Mouse (Mus musculus) erythroblast, embryonic 14.5 days (primary cell): ENCODE results near the gene Misp. TPM values are rescaled to one million over a fixed set of nuclear protein-coding genes. Genes with fewer than 3 reads are reported as not detected.

Source experiments
- H3K27me3 ChIP-seq: 2 replicates; pipeline ENCODE4 v1.6.1; 2012; ENCODE audit warnings: inconsistent platforms; ENCODE audit not compliant: control insufficient read depth
- H3K36me3 ChIP-seq: 2 replicates; pipeline ENCODE4 v1.6.1; 2012; ENCODE audit warnings: mild to moderate bottlenecking, inconsistent platforms; ENCODE audit not compliant: control insufficient read depth
- H3K4me1 ChIP-seq: 2 replicates; pipeline ENCODE4 v1.6.1; 2012; ENCODE audit warnings: inconsistent platforms; ENCODE audit not compliant: control insufficient read depth
- H3K4me3 ChIP-seq: replicated peaks from 2 replicates; pipeline ENCODE3; 2012; ENCODE audit warnings: moderate library complexity, mild to moderate bottlenecking, inconsistent platforms
- H3K9me3 ChIP-seq: 2 replicates; pipeline ENCODE4 v1.6.1; 2012; ENCODE audit warnings: low read length, inconsistent platforms, mixed read lengths; ENCODE audit not compliant: control insufficient read depth
- GATA1 ChIP-seq: IDR thresholded peaks from 2 replicates; pipeline ENCODE4 v1.6.1; 2012; ENCODE audit warnings: low read length, inconsistent platforms, mixed read lengths
- TAL1 ChIP-seq: IDR thresholded peaks from 3 replicates; pipeline ENCODE4 v1.6.1; 2012; ENCODE audit warnings: low read length, inconsistent platforms, mixed read lengths
- polyA plus RNA-seq: library from polyadenylated mRNA; stranded (reverse); fragments of >175 nt; gene quantifications from 2 replicates; pipeline ENCODE4 v1.2.3, GENCODE M21; 2012

Misp gene
- polyA plus RNA-seq, 1 experiment: not detected

DNA sequence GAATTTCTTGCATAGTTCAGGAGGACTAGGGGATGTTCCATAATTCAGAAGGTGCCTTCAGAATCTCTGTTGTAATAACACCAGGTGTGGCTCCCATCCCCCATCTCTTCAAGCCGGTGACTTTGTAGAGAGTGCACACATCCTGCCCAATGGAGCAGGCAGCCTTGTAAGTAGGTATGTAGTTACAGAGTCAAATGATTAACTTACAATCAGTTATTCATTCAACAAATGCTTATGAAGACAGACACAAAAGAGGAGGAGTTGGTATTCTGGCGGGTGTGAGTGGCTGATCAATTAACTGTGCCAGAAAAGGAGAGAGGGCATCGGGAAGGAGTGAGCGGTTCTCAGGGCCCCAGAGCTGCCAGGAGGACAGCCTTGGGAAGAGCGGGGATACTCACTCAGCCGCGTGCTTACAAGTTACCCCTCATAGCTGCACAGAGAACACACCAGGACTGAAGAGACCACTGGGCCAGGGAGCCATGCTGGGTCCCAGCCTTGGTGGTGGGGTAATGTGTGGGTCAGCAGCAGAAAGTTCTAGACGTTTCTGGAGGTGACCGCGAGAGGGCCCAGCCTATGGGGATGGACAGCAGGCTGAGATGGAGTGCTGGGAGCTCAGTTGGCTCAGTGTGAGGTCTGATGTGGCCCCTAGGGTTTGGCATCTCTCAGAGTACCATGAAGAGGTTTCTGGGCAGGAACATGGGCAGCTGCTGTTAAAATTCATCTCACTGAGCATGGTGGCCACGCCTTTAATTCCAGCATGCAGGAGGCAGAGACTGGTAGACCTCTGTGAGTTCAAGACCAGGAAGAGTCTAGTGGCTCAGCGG lies 4.9 kb upstream of the Misp start:
- no peak overlapping the region for H3K4me3 ChIP-seq
- peaks cover 12% of the 10 kb centered on the region for H3K4me1 ChIP-seq
- H3K27me3 ChIP-seq: no peaks in the 10 kb centered on the region
- H3K9me3 ChIP-seq: no peaks in the 10 kb centered on the region
- no peaks in the 10 kb centered on the region for H3K36me3 ChIP-seq
- TF ChIP-seq GATA1 (no peak), TAL1 (no peak)

DNA sequence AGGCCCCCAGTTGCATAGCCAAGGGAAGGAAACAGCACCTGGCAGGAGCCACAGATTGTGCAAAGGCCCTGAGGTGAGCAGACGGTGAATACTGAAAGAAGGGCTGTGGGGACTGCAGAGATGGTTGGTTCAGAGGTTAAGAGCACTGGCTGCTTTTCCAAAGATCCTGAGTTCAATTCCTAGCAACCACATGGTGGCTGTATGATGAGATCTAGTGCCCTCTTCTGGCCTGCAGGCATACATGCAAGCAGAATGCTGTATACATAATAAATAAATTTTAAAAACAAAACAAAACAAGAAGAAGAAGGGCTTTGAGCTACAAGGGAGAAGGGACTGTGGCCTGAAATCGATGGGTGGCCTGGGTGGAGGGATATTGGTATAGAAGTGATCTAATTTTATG lies 3.7 kb upstream of the Misp start:
- H3K36me3 ChIP-seq: no peaks in the 10 kb centered on the region
- no peaks in the 10 kb centered on the region for H3K27me3 ChIP-seq
- TF ChIP-seq TAL1 (no peak), GATA1 (no peak)
- no peaks in the 10 kb centered on the region for H3K9me3 ChIP-seq
- peaks cover 12% of the 10 kb centered on the region for H3K4me1 ChIP-seq
- H3K4me3 ChIP-seq: no peak overlapping the region

- Histone ChIP-seq H3K27me3 (no peaks in the 10 kb centered on the region), H3K36me3 (no peaks in the 10 kb centered on the region), H3K4me3 (no peak overlapping the region), H3K4me1 (peaks cover 13% of the 10 kb centered on the region), H3K9me3 (no peaks in the 10 kb centered on the region)
- TF ChIP-seq TAL1 (no peak), GATA1 (no peak)
Measured at GRCm38 (mm10) chr10:79818225-79818624, 2.6 kb upstream of the Misp start.

- Histone ChIP-seq H3K4me1 (peaks cover 18% of the 10 kb centered on the region), H3K27me3 (no peaks in the 10 kb centered on the region), H3K4me3 (no peak overlapping the region), H3K36me3 (no peaks in the 10 kb centered on the region), H3K9me3 (no peaks in the 10 kb centered on the region)
- TF ChIP-seq GATA1 (no peak), TAL1 (no peak)
Measured at GRCm38 (mm10) chr10:79819606-79820005, 1.2 kb upstream of the Misp start.

DNA sequence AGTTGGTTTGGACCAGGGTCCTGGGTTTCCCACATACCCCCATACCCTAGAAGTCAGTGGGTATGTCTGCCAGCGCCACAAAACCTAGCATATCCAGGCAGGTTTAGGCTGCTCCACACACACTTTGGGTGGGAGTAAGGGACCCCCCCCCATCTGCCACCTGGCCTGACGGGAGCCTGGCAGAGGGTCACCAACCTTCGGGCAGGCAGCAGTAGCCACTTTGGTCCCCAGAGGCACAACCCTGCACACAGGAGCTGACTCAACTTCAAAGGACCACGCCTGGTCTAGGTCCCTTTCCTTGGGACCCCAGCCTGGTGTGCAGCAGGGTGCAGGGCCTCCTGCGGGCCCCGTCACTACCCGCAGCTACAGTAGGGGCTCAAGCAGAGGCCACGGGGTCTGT lies 512 bp upstream of the Misp start:
- Histone ChIP-seq H3K4me3 (no peak overlapping the region), H3K9me3 (no peaks in the 10 kb centered on the region), H3K27me3 (no peaks in the 10 kb centered on the region), H3K36me3 (no peaks in the 10 kb centered on the region), H3K4me1 (peaks cover 21% of the 10 kb centered on the region)
- TF ChIP-seq GATA1 (no peak), TAL1 (no peak)

DNA sequence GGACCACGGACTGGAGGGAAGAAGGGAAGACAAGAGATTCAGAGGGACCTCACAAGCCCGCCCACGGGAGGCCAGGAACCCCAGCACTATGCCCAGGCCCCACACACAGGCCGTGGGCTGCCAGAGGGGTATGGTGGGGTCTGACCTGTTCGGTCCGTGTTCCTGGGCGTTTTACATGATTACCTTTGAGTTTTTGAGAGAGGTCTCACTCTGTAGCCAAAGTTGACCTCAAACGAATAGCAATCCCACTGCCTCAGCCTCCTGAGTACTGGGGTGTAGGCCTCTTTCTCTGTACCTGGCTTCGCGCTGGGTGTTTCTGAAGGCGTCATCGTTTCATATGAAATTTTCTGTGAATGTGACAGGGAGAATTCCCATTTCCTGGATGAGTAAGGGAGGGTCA lies 942 bp downstream of the Misp start:
- Histone ChIP-seq H3K36me3 (no peaks in the 10 kb centered on the region), H3K9me3 (no peaks in the 10 kb centered on the region), H3K4me1 (peaks cover 24% of the 10 kb centered on the region), H3K4me3 (no peak overlapping the region), H3K27me3 (no peaks in the 10 kb centered on the region)
- no peak for TF ChIP-seq GATA1
- no peak for TF ChIP-seq TAL1

- H3K9me3 ChIP-seq: no peaks in the 10 kb centered on the region
- no peaks in the 10 kb centered on the region; the same call in 1 of the 2 replicates for H3K27me3 ChIP-seq
- no peak overlapping the region for H3K4me3 ChIP-seq
- TF ChIP-seq TAL1 (no peak), GATA1 (no peak)
- peaks cover 24% of the 10 kb centered on the region for H3K4me1 ChIP-seq
- H3K36me3 ChIP-seq: no peaks in the 10 kb centered on the region
Measured at GRCm38 (mm10) chr10:79822372-79822771, 1.6 kb downstream of the Misp start.

DNA sequence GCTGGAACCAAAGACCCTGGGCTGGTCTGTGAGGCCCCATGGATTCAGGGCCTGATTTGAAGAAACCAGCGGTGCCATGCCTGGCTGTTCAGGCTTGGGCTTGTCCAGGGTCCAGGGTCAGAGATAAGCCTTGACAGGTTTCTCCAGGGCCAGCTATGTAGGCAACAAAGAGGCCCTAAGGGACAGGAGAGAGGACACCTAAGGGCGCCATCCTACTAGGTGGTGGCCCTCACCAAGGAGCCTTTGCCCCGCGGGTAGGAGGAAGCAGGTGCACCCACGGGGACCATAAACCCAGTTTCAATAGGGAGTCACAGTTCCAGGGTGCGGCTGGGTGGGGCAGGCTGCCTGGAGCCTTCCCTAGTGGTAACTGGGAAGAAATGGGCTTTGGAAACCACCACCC lies 2.2 kb downstream of the Misp start:
- Histone ChIP-seq H3K4me3 (no peak overlapping the region), H3K27me3 (no peaks in the 10 kb centered on the region; the same call in 1 of the 2 replicates), H3K4me1 (peaks cover 24% of the 10 kb centered on the region), H3K36me3 (no peaks in the 10 kb centered on the region), H3K9me3 (no peaks in the 10 kb centered on the region)
- TF ChIP-seq GATA1 (no peak), TAL1 (no peak)

DNA sequence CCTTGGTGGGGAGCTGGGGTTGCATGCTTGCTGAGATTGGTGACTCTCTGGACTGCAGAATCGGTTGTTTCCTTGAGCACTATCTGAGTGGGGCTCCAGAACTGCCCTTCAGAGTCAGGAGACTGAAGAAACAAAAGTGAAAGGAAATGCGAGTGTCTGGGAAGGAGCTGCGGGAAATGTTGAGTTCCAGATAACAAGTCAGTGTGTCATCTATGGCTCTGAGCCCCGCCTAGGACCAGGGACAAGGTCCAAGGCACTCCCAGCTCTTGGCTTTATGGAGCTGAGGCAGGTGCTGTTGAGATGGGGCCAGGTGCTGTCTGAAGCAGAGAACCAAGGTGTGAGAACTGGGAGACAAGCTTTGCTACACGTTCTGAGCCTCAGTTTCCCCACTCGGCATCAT lies 3.6 kb downstream of the Misp start:
- no peak overlapping the region for H3K4me3 ChIP-seq
- H3K27me3 ChIP-seq: no peaks in the 10 kb centered on the region; the same call in none of the 2 replicates
- peaks cover 17% of the 10 kb centered on the region for H3K4me1 ChIP-seq
- no peak for TF ChIP-seq GATA1
- no peak for TF ChIP-seq TAL1
- no peaks in the 10 kb centered on the region for H3K36me3 ChIP-seq
- H3K9me3 ChIP-seq: no peaks in the 10 kb centered on the region
